Mouse (Mus musculus) monocyte, adult 59 days (primary cell): ENCODE measurements around the gene Pogz. TPM values are rescaled to one million over a fixed set of nuclear protein-coding genes. Genes with fewer than 3 reads are reported as not detected.

Experiments
- total RNA-seq, 2 experiments: library from RNA; stranded (reverse); gene quantifications; one replicate each; pipeline ENCODE4 v1.2.4; 2023

Gene Pogz
- total RNA-seq, result 10 to 100 TPM; 44.1 to 55.6 TPM

DNA sequence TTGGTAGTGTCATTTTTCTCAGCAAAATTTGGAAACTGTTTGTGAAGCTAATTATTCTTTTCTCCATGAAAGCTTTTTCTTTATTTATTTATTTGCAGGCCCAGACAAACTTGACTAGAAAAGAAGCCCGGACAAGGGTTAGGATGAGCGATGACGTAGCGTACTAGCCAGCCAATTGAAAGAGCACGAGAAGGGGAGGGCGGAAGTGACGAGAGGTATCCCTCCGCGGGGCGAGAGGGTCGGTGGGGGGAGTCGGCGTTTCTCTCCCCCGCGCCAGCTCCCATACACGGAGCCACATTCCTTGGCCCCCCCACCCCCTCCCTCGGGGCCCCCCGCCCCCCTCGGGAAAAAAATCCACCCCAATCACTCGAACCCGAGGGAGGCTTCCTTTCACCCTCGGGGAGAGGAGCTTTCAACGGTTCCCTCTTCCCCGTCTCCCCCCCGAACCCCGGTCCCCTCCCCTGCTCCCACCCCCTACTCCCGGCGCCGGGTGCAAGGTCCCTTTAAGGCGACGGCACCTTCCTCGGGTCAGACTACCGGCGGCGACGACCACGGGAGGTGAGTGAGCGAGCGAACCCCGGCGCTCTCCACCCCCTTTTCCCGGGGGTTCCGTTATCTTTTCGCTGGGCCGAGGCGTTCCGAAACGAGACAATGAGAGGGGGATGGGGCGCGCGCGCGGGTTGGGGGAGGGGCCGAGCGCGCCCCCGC, at the start of gene Pogz:
TSS of gene Pogz (plus strand) at position 385 of the 708 bp plus-strand sequence.

DNA sequence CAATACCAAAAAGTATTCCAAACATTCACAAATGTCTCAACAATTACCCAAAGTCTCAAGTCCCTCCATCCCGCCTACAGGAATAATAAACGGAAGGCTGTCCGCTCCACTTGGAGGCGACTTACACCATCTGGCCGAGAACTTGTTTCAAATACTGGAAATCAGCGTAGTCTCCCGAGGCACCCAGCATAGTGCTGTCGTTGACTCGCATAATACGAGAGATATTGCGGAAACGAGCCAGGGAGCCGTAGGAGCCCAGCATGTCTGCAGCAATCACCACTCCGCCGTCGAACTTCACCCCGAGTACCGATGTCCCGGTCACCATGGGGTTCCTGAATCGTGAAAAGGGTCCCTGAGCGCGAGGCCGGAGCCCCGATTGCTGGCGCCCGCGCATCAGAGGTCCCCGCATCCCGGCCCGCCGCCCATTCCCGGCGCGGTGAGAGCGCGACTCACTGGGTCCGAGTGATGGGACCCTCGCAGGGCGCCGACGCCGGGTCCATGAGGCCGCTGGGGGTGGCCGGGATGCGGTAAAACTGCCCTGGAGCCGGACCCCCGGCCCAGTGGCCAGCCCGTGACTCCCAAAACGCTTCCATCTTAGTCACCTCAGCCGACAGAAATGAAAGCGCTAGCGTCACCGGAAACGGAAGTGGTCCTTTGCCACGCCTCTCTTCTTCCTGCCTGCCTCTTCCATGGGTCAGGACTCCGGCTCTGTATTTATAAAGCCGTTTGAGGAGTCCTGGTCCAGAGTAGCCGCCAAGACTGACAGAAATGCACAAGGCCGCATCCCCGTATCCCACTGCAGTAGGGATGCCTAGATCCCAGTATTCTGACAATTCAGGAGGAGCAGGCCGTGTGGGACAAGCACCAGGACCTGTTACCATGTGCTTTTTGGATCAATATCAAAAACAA, 49.2 kb downstream of the Pogz start, which contains the start of gene Psmb4:
TSS of gene Psmb4 (minus strand) at position 646 of the 909 bp plus-strand sequence.

Other genes starting within 250 kb of the Pogz start
- gene Gm10972, start 194.5 kb upstream of the Pogz start, total RNA-seq, result not detected
- gene Tuft1, start 178.7 kb upstream of the Pogz start, total RNA-seq, result 1 to 10 TPM; 1.1 to 2.5 TPM
- gene Selenbp2, start 144.0 kb upstream of the Pogz start, total RNA-seq, result 10 to 100 TPM in 1 of 2 experiments, 1 to 10 TPM in 1; 2.1 to 12.3 TPM
- 1 to 10 TPM; 5.8 TPM for gene Cgn, start 51.1 kb upstream of the Pogz start, total RNA-seq
- 100 to 1,000 TPM; 184 to 186 TPM for gene Psmb4, start 49.4 kb downstream of the Pogz start, total RNA-seq
- 10 to 100 TPM; 29.7 to 30.8 TPM for gene Selenbp1, start 95.5 kb downstream of the Pogz start, total RNA-seq
- 10 to 100 TPM; 36.3 to 41.9 TPM for gene Rfx5, start 116.5 kb downstream of the Pogz start, total RNA-seq
- 10 to 100 TPM; 42.7 to 59.0 TPM for gene Pi4kb, start 137.2 kb downstream of the Pogz start, total RNA-seq
- 10 to 100 TPM; 30.1 to 45.2 TPM for gene Zfp687, start 177.9 kb downstream of the Pogz start, total RNA-seq
- gene Psmd4, start 205.0 kb downstream of the Pogz start, total RNA-seq, result 100 to 1,000 TPM; 114 to 127 TPM